Mouse (Mus musculus) embryonic fibroblast, embryonic 13.5 days (primary cell): Measurements from ENCODE around the gene Eif4g1. TPM values are rescaled to one million over a fixed set of nuclear protein-coding genes. Genes with fewer than 3 reads are reported as not detected.

Experiments used
- H3K27ac ChIP-seq: 2 replicates; pipeline ENCODE4 v1.5.1; 2012; ENCODE audit warnings: low read length, control low read depth, inconsistent platforms; ENCODE audit not compliant: insufficient read depth
- H3K4me1 ChIP-seq: 2 replicates; pipeline ENCODE4 v1.6.1; 2011; ENCODE audit warnings: low read length; ENCODE audit not compliant: control insufficient read depth, insufficient read depth
- H3K4me3 ChIP-seq: 2 replicates; pipeline ENCODE4 v1.5.1; 2011; ENCODE audit warnings: mild to moderate bottlenecking, control low read depth, low read length; ENCODE audit not compliant: insufficient read depth
- CTCF ChIP-seq: IDR thresholded peaks from 2 replicates; pipeline ENCODE4 v1.5.1; 2011; ENCODE audit warnings: mild to moderate bottlenecking, control low read depth, low read length, moderate library complexity, borderline replicate concordance; ENCODE audit not compliant: insufficient read depth
- POLR2A ChIP-seq: IDR thresholded peaks from 2 replicates; pipeline ENCODE4 v1.6.1; 2011; ENCODE audit warnings: low read depth, mild to moderate bottlenecking, control low read depth, low read length, moderate library complexity
- polyA plus RNA-seq: library from polyadenylated mRNA; stranded (reverse); fragments of >200 nt; gene quantifications from 2 replicates; pipeline ENCODE4 v1.2.4, GENCODE M21; 2011; ENCODE audit warnings: low read depth; ENCODE audit not compliant: missing spikeins, insufficient read length

The Eif4g1 gene
- polyA plus RNA-seq, 1 experiment, result 337 TPM

DNA sequence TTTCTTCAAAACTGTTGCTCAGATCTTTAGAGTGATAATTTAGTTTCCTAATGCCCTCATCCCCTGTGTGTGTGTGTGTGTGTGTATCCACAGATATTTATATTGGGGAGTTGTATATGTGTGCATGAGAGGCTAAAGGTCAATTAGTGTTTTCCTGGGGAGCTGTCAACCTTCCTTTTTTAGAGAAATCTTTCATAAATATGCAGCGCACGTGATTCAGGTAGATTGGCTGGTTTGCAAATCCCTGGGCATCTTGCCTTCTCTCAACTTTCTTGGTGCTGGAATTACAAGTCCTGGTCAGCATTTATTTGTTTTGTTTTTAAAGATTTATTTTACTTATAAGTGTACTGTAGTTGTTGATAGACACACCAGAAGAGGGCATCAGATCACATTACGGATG, 2.2 kb downstream of the Eif4g1 start:
- Histone ChIP-seq H3K27ac (no peak overlapping the region), H3K4me1 (peaks cover 6% of the 10 kb centered on the region), H3K4me3 (no peak overlapping the region)
- TF ChIP-seq POLR2A, result no peak
- no peak for TF ChIP-seq CTCF

DNA sequence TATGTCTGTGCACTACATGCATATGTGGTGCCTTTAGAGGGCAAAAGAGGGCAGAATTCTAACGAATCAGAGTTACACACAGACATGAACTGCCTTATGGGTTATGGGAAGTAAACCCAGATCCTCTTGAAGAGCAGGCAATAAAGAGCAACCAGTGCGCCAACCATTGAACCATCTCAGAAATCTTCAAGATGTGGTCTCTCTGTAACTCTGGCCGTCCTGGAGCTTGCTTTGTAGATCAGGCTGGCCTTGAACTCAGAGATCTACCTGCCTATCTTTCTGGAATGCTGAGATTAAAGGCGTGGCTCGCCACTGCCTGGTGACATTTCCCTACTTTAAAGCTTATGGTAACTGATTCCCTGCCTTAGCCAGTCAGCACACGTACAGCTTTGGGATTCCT, 3.8 kb downstream of the Eif4g1 start:
- Histone ChIP-seq H3K27ac (no peak overlapping the region), H3K4me1 (peaks cover 6% of the 10 kb centered on the region), H3K4me3 (no peak overlapping the region)
- TF ChIP-seq POLR2A, result no peak
- no peak for TF ChIP-seq CTCF

DNA sequence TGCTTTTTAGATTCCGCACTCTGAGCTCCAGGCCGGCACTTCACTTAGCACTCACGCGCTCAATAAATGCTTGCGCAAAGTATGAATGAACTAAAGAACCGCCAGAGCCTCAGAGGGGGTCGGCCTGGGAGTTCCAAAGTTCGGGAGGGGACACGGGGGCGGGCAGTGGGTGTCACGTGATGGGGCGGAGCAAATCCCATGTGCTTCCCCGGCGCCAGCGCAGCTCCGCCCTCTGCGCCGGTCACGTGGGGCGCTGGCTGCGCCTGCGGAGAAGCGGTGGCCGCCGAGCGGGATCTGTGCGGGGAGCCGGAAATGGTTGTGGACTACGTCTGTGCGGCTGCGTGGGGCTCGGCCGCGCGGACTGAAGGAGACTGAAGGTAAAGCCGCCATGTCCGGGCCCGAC, 4.4 kb downstream of the Eif4g1 start:
- H3K4me3 ChIP-seq, result peak overlapping the region; percentile 99; the same call in 1 of the 2 replicates
- TF ChIP-seq CTCF (no peak), POLR2A (peak; percentile 79)
- H3K27ac ChIP-seq, result 0 out of 2 replicates have a peak overlapping the region, but pooled peaks have one; percentile 35
- H3K4me1 ChIP-seq, result peaks cover 10% of the 10 kb centered on the region

DNA sequence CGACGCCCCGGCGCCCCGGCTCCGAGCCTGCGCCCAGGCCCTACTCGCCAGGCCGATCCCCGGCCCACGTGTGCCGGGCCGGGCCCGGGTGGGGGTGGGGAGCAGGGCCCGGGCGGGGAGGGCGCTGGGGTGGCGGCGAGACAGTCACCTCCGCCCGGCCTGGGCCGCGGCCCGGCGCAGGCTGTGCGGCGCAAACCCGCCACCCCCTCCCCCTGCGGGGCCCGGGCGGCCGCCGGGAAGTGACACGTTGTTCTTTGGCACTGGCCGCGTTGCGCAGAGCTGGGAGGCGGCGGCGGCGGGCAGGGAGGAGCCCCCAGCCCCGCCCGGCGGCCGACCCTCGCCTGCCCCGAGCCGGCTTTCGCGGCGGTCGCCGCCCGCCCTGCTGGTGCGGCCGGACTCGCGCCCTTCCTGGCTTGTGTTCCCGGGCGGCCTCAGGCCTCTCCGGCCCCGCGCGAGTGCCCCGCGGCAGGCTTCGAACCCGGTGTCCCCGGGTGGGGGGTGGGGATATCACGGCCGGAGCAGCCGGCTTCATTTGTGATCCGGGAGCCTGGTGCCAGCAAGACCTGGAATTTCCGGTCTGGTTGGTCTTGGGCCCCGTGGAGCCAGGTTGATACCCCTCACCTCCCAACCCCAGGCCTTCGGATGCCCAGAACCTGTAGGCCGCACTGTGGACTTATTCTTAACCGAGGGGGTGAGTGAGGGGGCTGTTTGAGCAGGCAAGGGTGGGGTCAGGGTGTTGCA, 5.0 kb downstream of the Eif4g1 start:
- Histone ChIP-seq H3K4me3 (peak overlapping the region; percentile 99), H3K27ac (peak overlapping the region; percentile 83), H3K4me1 (peaks cover 14% of the 10 kb centered on the region)
- TF ChIP-seq POLR2A (0 out of 2 replicates have a peak, but pooled peaks have one; percentile 25), CTCF (no peak)

DNA sequence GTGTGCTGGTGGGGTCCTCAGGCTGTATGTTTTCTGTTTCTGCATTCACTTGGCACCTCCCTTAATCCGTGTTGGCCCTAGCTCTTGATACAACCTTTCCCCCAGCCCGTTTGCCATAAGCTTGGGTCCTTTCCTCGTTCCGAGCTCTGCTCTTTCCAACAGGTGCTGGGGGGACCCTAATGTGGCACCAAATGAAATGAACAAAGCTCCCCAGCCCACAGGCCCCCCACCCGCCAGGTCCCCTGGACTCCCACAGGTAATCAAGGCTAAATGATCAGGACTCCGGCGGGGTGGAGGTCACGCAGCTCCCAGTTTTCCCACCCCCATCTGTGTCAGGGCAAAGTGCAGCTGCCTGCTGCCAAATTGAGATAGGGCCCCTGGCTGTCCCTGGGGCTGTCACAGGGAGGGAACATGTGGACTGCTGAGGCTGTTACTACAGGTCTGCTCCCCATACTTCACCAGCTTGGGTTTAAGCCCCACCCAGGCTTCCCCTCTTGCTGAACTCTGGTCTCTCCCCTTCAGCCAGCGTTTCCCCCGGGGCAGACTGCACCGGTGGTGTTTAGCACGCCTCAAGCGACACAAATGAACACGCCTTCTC, 5.7 kb downstream of the Eif4g1 start:
- H3K4me3 ChIP-seq, result peak overlapping the region; percentile 99
- H3K4me1 ChIP-seq, result peaks cover 14% of the 10 kb centered on the region
- peak overlapping the region; percentile 83; the same call in 1 of the 2 replicates for H3K27ac ChIP-seq
- TF ChIP-seq POLR2A (no peak; the same call in 1 of the 2 replicates), CTCF (no peak)

DNA sequence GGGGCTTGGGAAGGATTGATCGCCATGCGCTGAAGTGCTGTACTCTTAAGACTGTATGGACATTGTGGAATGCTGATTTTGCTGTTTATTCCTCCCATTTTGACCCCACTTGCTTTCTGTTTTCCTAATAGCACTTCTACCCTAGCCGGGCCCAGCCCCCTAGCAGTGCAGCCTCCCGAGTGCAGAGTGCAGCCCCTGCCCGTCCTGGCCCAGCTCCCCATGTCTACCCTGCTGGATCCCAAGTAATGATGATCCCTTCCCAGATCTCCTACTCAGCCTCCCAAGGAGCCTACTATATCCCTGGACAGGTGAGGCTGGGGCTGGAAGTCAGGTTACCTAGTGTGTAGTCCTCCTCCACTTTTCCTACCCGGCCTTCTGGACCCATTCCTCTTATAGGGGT, 7.1 kb downstream of the Eif4g1 start:
- H3K4me1 ChIP-seq, result peaks cover 14% of the 10 kb centered on the region
- H3K4me3 ChIP-seq, result peak overlapping the region; percentile 99
- TF ChIP-seq POLR2A, result no peak
- TF ChIP-seq CTCF, result no peak
- H3K27ac ChIP-seq, result no peak overlapping the region

DNA sequence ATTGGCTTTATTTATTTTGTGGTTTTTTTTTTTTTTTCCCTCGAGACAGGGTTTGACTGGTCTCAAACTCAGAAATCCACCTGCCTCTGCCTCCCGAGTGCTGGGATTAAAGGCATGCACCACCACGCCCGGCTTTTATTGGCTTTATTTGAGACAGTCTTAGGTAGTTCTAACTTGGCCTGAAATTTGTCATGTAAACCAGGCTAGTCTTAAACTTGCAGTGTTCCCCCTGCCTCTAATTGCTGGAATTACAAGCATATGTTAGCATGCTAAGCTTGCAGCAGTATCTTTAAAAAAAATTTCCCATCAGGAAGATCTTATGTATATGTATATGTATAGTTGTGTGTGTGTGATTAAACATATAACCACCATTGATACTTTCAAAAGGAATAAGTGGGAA, 8.6 kb downstream of the Eif4g1 start:
- TF ChIP-seq CTCF (no peak), POLR2A (no peak)

DNA sequence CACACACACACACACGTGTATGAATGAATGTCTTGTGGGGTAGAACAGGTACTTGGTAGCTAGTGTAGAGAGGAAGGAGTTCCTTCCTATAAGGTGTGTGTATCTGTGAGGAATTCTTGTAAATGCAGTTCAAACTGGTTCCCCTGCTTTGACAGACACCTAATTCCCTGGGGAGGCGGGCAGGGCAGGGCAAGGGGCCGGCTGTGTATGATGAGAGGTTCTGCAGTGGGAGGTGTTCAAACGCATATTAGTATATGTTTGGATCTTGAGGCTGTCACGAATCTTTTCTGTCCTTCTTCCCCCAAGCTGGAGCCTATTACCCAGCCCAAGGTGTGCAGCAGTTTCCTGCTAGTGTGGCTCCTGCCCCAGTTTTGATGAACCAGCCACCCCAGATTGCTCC, 9.3 kb downstream of the Eif4g1 start:
- Histone ChIP-seq H3K4me3 (no peak overlapping the region), H3K4me1 (peaks cover 14% of the 10 kb centered on the region), H3K27ac (peak overlapping the region; percentile 23; the same call in 1 of the 2 replicates)
- TF ChIP-seq CTCF (no peak), POLR2A (no peak)

More for the DNA sequence above, 8.6 kb downstream of the Eif4g1 start:
- H3K27ac ChIP-seq, result no peak overlapping the region
- peaks cover 14% of the 10 kb centered on the region for H3K4me1 ChIP-seq
- H3K4me3 ChIP-seq, result no peak overlapping the region

DNA sequence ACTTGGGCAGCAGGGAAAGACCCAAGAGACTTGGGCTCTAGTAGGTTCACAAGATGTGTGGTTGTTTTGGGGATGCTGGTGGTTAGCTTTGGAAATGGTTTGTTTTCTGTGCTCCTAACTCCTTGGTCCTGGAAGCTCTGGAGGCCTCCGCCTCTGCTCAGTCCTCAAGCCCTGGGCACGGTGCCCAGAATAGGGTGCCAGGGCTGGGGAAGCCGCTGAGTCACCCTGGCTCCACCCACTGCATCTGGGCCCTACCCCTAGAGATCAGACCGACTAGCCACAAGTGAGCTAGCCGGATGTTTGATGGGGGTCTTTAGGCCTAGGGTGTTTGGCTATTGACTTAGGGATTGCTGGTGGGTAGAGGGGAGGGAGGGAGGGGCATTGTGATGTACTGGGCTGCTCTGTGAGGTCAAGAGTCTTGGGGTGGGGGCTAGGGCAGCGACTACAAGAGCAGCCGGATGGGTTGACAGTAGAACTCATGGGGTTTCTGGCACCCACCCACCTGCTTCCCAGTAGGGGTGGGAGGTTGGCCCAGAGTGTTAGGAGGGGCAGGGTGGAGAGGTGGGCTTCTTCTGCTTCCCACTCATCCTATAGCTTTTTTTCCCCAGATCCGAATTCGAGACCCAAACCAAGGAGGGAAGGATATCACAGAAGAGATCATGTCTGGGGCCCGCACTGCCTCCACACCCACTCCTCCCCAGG, 10.0 kb downstream of the Eif4g1 start:
- TF ChIP-seq CTCF (no peak), POLR2A (no peak)
- Histone ChIP-seq H3K27ac (peak overlapping the region; percentile 23; the same call in 1 of the 2 replicates), H3K4me1 (peaks cover 14% of the 10 kb centered on the region), H3K4me3 (no peak overlapping the region)

DNA sequence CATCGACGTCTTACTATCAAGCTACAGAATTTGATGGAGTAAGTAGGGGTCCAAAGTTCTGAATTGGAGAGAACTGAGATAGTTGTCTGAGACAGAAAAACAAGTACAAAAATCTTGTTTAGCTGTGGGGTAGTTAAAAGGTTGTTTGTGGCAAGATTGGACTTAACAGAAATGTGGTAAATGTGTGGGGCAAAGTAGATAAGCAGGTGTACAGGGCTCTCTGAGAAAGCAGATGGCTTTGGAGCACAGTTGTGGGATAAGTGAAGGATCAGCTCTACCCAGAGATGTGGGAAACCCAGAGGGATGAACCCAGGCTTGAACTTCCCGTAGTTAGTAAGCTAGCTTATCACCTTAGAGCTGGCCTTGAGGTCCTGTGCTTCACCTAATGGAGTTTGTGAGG, 22.7 kb downstream of the Eif4g1 start:
- Histone ChIP-seq H3K27ac (no peak overlapping the region), H3K4me1 (no peaks in the 10 kb centered on the region; the same call in 1 of the 2 replicates), H3K4me3 (no peak overlapping the region)
- TF ChIP-seq CTCF (no peak), POLR2A (no peak)
